7 mouse cellular contexts compared by ENCODE assay signal in genomic region chr3:103789891-103790345, GRCm38 (mm10). TPM values are rescaled to one million over a fixed set of nuclear protein-coding genes. Genes with fewer than 3 reads are reported as not detected.
DNase-seq lines count a peak whose midpoint lies in the region; ATAC-seq and TF ChIP-seq lines count a peak whose summit lies in the region.

No protein-coding gene starts in this region.

- no peaks in the 10 kb centered on the region for H3K27me3 ChIP-seq in heart, embryonic 10.5 days (ENCODE audit: insufficient read depth, poor library complexity, severe bottlenecking)
- H3K27me3 ChIP-seq in lung, postnatal 0 days (replicated peaks; ENCODE audit: insufficient read depth, low read length), result no peaks in the 10 kb centered on the region

- H3K4me3 ChIP-seq in heart, embryonic 10.5 days, result peak overlapping the region; percentile 99
- H3K4me3 ChIP-seq in lung, postnatal 0 days (ENCODE audit: low read depth, low read length), result peak overlapping the region; percentile 96

- H3K9me3 ChIP-seq in heart, embryonic 10.5 days, result no peaks in the 10 kb centered on the region
- H3K9me3 ChIP-seq in lung, postnatal 0 days (ENCODE audit: low read length), result no peaks in the 10 kb centered on the region

- TF ChIP-seq CTCF in lung, postnatal 0 days (IDR thresholded peaks at IDR 0.05), result no peak

- peak overlapping the region; percentile 99 for H3K27ac ChIP-seq in heart, embryonic 10.5 days
- peak overlapping the region; percentile 93 for H3K27ac ChIP-seq in lung, postnatal 0 days (ENCODE audit: low read length)

- H3K9ac ChIP-seq in lung, postnatal 0 days (replicated peaks; ENCODE audit: low read depth), result peak overlapping the region; percentile 93

- H3K4me2 ChIP-seq in lung, postnatal 0 days (replicated peaks; ENCODE audit: low read depth, low read length), result peak overlapping the region; percentile 75

- ATAC-seq in lung, postnatal 0 days, result peak; percentile 50

- under 1% methylated on average over 14 of the region's 14 CpGs for WGBS in heart, embryonic 10.5 days
- 1% methylated on average over 14 of the region's 14 CpGs for WGBS in lung, postnatal 0 days

- peak; percentile 69 for DNase-seq in 416B (ENCODE audit: low read depth)
- peak; percentile 48 to 59 for DNase-seq in CD8-positive naive resting alpha-beta T cell, adult 2 months (ENCODE audit: low read depth in 2 of 2, low spot score in 2 of 2)
- DNase-seq in cerebellum, postnatal 36 days, result peak; percentile 17 to 36
- DNase-seq in heart, embryonic 10.5 days (ENCODE audit: low spot score), result peak; percentile 82
- peak; percentile 52 for DNase-seq in kidney, adult 9 months
- DNase-seq in lung, postnatal 0 days (ENCODE audit: low spot score), result peak; percentile 86
- DNase-seq in right cerebral cortex, postnatal 25 days, result peak; percentile 22

- TF ChIP-seq EP300 in lung, postnatal 0 days (IDR thresholded peaks at IDR 0.05), result peak; percentile 78

- peaks cover 16% of the 10 kb centered on the region for H3K4me1 ChIP-seq in heart, embryonic 10.5 days
- H3K4me1 ChIP-seq in lung, postnatal 0 days (ENCODE audit: insufficient read depth, low read depth, low read length), result peaks cover 7% of the 10 kb centered on the region

- no peaks in the 10 kb centered on the region for H3K36me3 ChIP-seq in heart, embryonic 10.5 days
- no peaks in the 10 kb centered on the region for H3K36me3 ChIP-seq in lung, postnatal 0 days (ENCODE audit: insufficient read depth, low read length)

RNA-seq across cellular contexts. Expression of gene Hipk1, which starts 1.4 kb away (rescaled TPM):
- polyA plus RNA-seq in heart, embryonic 10.5 days (2016; fragmentation: Nextera tagmentation; extraction: Ambion mirVana), result 8.2 and 9.5 TPM in 2 replicates
- polyA plus RNA-seq in lung, postnatal 0 days (2015; fragmentation: Nextera tagmentation; extraction: Ambion mirVana), result 13.8 and 14.1 TPM in 2 replicates

RNA-seq across cellular contexts. Expression of gene Dclre1b, which starts 19.3 kb away (rescaled TPM):
- polyA plus RNA-seq in heart, embryonic 10.5 days (2016; fragmentation: Nextera tagmentation; extraction: Ambion mirVana), result 25.7 and 25.8 TPM in 2 replicates
- 15.6 and 18.0 TPM in 2 replicates for polyA plus RNA-seq in lung, postnatal 0 days (2015; fragmentation: Nextera tagmentation; extraction: Ambion mirVana)

RNA-seq across cellular contexts. Expression of gene Ap4b1, which starts 19.4 kb away (rescaled TPM):
- 20.3 and 20.8 TPM in 2 replicates for polyA plus RNA-seq in heart, embryonic 10.5 days (2016; fragmentation: Nextera tagmentation; extraction: Ambion mirVana)
- polyA plus RNA-seq in lung, postnatal 0 days (2015; fragmentation: Nextera tagmentation; extraction: Ambion mirVana), result 15.1 and 16.3 TPM in 2 replicates

RNA-seq across cellular contexts. Expression of gene Gm43064, which starts 19.5 kb away (rescaled TPM):
- not detected in 2 replicates for polyA plus RNA-seq in heart, embryonic 10.5 days (2016; fragmentation: Nextera tagmentation; extraction: Ambion mirVana)
- polyA plus RNA-seq in lung, postnatal 0 days (2015; fragmentation: Nextera tagmentation; extraction: Ambion mirVana), result 0.31 TPM in 1 of 2 replicates, not detected in the other

RNA-seq across cellular contexts. Expression of gene Bcl2l15, which starts 42.5 kb away (rescaled TPM):
- polyA plus RNA-seq in heart, embryonic 10.5 days (2016; fragmentation: Nextera tagmentation; extraction: Ambion mirVana), result 0.13 and 1.4 TPM in 2 replicates
- 0.31 and 0.88 TPM in 2 replicates for polyA plus RNA-seq in lung, postnatal 0 days (2015; fragmentation: Nextera tagmentation; extraction: Ambion mirVana)

Comparison
In these comparisons a context has a peak if more than half of its experiments do, and no peak if none do; other contexts are left out.
1. Peak in every context shown above with its lines: DNase-seq, ATAC-seq, H3K4me3 ChIP-seq and H3K27ac ChIP-seq.
2. DNase-seq: peak in every context shown above with its lines; median percentile 86 in lung, postnatal 0 days; 82 in heart, embryonic 10.5 days; 69 in 416B; 54 in CD8-positive naive resting alpha-beta T cell, adult 2 months; 52 in kidney, adult 9 months; 26 in cerebellum, postnatal 36 days; 22 in right cerebral cortex, postnatal 25 days.